Mouse (Mus musculus): ENCODE measurements around the gene Rap1gap.

- no peak for TF ChIP-seq CTCF (IDR thresholded peaks at IDR 0.05; ENCODE audit: low read depth)
- TF ChIP-seq EP300 (IDR thresholded peaks at IDR 0.05; ENCODE audit: low read depth), result no peak
Measured at GRCm38 (mm10) chr4:137692107-137692902, 27.8 kb downstream of the Rap1gap start.

All from liver, embryonic 14.5 days (tissue).